Mouse (Mus musculus) intestine, embryonic 16.5 days (tissue): ENCODE measurements at regions not wholly inside any gene's neighbourhood (a gene's known extent, or its start where the extent isn't known, plus 50 kb on each side); places are given as distances from the start of the nearest gene placed in this dataset.

Experiments
- ATAC-seq: fragments of 200-750 bp; cut with Nextera tagmentation; 2 replicates; pipeline ENCODE4 v1.8.0; 2017; ENCODE audit warnings: moderate TSS enrichment, moderate library complexity
- H3K27ac ChIP-seq: fragments of 300-500 bp; sonication (generic); 2 replicates; pipeline ENCODE4 v1.5.1; 2014; ENCODE audit warnings: mild to moderate bottlenecking, low read length
- H3K27me3 ChIP-seq: fragments of 300-500 bp; sonication (generic); replicated peaks from 2 replicates; pipeline ENCODE4 v1.6.1; 2014; ENCODE audit warnings: low read length, control low read depth, mixed read lengths; ENCODE audit not compliant: control insufficient read depth, insufficient read depth
- H3K36me3 ChIP-seq: fragments of 300-500 bp; sonication (generic); 2 replicates; pipeline ENCODE4 v1.6.1; 2014; ENCODE audit warnings: low read length, control low read depth; ENCODE audit not compliant: control insufficient read depth, insufficient read depth
- H3K4me1 ChIP-seq: fragments of 300-500 bp; sonication (generic); 2 replicates; pipeline ENCODE4 v1.6.1; 2014; ENCODE audit warnings: low read length, control low read depth, mixed read lengths; ENCODE audit not compliant: control insufficient read depth, insufficient read depth
- H3K4me2 ChIP-seq: fragments of 300-500 bp; sonication (generic); 2 replicates; pipeline ENCODE4 v1.6.1; 2014; ENCODE audit warnings: low read depth, low read length, control low read depth
- H3K4me3 ChIP-seq: fragments of 300-500 bp; sonication (generic); 2 replicates; pipeline ENCODE4 v1.5.1; 2014; ENCODE audit warnings: mild to moderate bottlenecking, low read length
- H3K9ac ChIP-seq: fragments of 300-500 bp; sonication (generic); 2 replicates; pipeline ENCODE4 v1.6.1; 2014; ENCODE audit warnings: low read depth, low read length
- H3K9me3 ChIP-seq: fragments of 300-500 bp; sonication (generic); 2 replicates; pipeline ENCODE4 v1.6.1; 2016; ENCODE audit warnings: low read length, control low read depth; ENCODE audit not compliant: control insufficient read depth
- WGBS: fragments of 180-500 bp; shearing (Covaris S2); extraction: QIAGEN DNeasy Blood & Tissue Kit; methylation state at CpG from one replicate; pipeline ENCODE4 v1.1.7; 2014; 5-methylcytosine and 5-hydroxymethylcytosine counted together

DNA sequence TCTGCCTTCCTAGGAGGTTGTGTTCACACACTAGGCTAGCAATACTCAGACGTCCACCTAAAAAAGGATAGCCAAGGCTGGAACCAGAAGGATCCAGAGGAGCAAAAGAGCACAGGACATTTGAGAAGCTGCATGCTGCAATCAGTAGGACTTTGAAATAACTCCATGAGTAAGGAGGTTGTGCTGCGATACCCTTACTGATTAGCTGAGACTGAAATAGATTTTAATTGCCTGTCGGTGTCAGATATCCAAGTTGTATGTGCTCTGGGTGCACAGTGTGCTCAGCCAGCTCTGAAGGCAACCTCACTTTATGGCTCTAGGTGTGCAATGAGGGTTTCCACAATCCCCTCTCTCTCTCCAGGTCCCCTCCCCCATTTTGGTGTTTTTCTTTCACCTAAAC, 2159.2 kb upstream of the Gm7489 start:
- no peaks in the 10 kb centered on the region for H3K27me3 ChIP-seq
- H3K4me2 ChIP-seq = no peak overlapping the region
- no peak overlapping the region for H3K9ac ChIP-seq
- H3K4me1 ChIP-seq = no peaks in the 10 kb centered on the region
- H3K27ac ChIP-seq = no peak overlapping the region
- no peaks in the 10 kb centered on the region for H3K36me3 ChIP-seq
- no peak for ATAC-seq
- no peak overlapping the region for H3K4me3 ChIP-seq
- H3K9me3 ChIP-seq = no peaks in the 10 kb centered on the region
- WGBS = 69% methylated on average over 3 of the region's 3 CpGs

DNA sequence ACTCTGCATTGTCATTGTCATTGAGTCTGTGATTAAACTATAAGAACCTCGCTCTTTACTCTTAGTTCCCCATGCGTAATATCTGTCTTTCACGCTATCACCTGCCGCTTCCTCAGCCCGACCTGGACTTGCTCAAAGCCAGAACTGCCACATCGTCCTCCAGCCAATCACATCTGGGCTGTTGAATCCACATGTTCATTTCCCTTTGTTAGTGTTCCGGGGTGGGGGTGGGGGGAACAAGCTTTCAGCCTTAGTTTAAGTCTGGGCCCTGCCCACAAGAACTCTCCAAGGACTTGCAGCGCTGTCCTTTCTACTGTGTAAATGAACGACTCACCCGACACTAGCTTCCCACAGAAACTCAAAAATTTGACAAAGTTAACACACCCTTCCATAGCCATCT, 2154.6 kb upstream of the Gm7489 start:
- Histone ChIP-seq H3K27me3 (no peaks in the 10 kb centered on the region), H3K9ac (no peak overlapping the region), H3K4me3 (no peak overlapping the region), H3K4me2 (no peak overlapping the region), H3K9me3 (no peaks in the 10 kb centered on the region), H3K4me1 (0 out of 2 replicates have a peak, but pooled peaks cover 2% of the 10 kb centered on the region), H3K36me3 (no peaks in the 10 kb centered on the region), H3K27ac (no peak overlapping the region)
- 82% methylated on average over 10 of the region's 10 CpGs for WGBS
- no peak for ATAC-seq

DNA sequence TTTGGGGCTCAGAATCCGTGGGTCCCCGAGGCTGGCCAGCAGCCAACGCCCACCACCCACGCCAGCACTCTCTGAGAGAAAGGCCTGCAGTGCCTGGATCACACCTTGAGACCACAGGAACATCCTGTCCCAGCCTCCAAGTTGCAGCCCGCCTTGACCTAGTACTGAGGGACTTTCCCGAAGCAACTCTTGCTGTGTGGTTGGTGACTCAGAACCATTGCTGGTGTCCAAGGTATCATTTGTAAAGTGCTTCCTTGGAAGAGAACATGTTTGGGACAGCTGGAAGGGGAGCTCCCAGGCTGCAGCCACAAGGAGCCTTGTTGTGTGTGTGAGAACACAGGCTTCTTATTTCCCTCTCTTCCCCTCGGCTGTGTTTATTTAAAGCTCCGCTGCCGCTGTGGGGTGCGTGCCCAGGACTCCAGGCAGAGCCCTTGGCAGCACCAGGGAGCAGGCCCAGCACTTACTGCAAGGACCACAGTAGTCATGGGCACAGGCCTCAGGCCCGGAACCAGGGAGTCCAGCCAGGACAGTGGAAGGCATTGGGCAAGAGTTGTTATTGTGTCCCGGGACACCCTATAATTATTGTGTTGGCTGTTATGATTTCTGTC, 2153.8 kb upstream of the Gm7489 start:
- Histone ChIP-seq H3K9ac (no peak overlapping the region), H3K4me2 (no peak overlapping the region), H3K9me3 (no peaks in the 10 kb centered on the region), H3K27ac (no peak overlapping the region), H3K27me3 (no peaks in the 10 kb centered on the region), H3K4me3 (no peak overlapping the region), H3K4me1 (0 out of 2 replicates have a peak, but pooled peaks cover 2% of the 10 kb centered on the region), H3K36me3 (no peaks in the 10 kb centered on the region)
- no peak for ATAC-seq
- WGBS = 52% methylated on average over 12 of the region's 12 CpGs

DNA sequence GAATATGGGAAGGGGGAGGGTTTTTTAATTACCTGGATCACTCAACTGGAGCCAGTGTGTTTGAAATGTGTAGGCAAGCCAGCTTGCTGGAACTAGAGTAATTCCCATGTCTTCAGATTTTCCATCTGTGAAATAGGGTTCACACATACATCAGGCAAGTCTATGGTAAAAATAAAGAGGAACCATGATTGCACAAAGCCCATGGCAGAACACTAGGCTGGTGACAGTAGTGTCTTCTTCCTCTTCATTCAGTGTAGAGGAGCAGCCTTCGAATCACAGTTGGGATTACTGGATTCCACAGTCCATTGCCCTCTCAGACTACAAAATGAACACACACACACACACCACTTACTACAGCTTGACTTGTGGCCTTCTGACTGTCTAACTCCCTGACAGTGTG, 2150.5 kb upstream of the Gm7489 start:
- 82% methylated on average over 1 of the region's 1 CpGs for WGBS
- Histone ChIP-seq H3K27ac (no peak overlapping the region), H3K4me2 (no peak overlapping the region), H3K36me3 (no peaks in the 10 kb centered on the region), H3K27me3 (no peaks in the 10 kb centered on the region), H3K9me3 (no peaks in the 10 kb centered on the region), H3K4me3 (no peak overlapping the region), H3K4me1 (0 out of 2 replicates have a peak, but pooled peaks cover 2% of the 10 kb centered on the region), H3K9ac (no peak overlapping the region)
- ATAC-seq = no peak
